Mouse (Mus musculus) right cerebral cortex, postnatal 25 days (tissue): Measurements from ENCODE around the gene Sox6.
A peak's percentile ranks its signal among the peaks of the same experiment; 100 is the strongest.

Experiments used
- DNase-seq: peaks from one replicate; pipeline ENCODE4 v3.0.0; 2022

Gene Sox6

GRCm38 (mm10) chr7:115471521-115471920 lies 567.1 kb downstream of the Sox6 start:
- no peak for DNase-seq

DNA sequence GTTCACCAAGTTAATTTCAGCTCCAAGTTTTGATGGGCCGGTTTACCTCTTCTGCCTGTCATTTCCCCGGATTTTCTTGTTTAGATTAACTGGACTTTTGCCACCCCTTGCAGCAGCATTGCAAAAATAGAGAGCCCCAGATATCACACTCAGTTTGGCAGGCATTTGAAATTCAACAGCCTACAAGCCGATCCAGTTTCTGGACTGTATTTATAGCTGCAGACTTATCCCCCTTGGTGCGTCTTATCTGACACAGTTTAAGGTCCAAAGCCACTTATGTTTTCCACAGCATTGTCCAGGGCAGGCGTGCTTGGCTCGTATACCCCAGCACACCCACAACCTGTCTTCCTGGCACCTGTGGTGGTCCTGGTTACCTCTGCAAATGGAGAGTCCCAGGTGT lies 571.8 kb downstream of the Sox6 start:
- no peak for DNase-seq

DNA sequence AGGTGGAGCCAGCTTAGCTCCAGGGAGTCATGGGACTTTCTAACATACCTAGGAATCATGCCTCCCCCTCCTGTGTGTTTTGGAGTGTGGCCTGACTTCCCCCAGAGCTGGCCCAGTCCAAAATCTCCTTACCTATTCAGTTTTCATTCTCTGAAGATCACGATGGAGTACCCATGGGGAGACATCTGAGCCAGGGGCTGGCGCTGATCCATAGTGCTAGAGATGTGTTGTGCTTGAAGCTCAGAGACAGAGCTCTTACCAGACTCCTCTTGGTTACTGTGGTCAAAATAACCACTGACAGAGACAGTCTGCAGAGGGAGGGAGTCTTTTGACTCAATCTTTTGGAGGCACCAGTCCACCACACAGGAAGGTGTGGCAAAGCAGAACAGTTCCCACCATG lies 575.2 kb downstream of the Sox6 start:
- no peak for DNase-seq

DNA sequence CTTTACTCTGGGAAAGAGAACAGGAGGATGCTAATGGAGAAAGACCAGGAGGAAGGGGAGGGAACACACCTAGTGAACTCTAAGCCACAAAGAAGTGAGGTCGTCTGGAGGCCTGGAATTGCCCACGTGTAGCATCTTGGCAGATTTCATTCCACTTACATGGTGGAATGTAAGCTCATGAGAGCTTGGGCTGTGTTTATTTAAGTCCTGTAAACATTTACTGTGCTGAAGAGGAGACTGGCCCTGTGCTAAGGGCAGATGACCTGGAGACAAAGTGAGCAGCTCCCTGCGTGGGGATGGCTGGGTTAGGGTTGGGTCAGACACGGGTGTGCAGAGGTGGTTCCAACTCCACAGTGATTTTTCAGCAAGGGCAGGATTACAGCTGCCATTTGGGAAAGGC lies 576.3 kb downstream of the Sox6 start:
- DNase-seq = no peak

DNA sequence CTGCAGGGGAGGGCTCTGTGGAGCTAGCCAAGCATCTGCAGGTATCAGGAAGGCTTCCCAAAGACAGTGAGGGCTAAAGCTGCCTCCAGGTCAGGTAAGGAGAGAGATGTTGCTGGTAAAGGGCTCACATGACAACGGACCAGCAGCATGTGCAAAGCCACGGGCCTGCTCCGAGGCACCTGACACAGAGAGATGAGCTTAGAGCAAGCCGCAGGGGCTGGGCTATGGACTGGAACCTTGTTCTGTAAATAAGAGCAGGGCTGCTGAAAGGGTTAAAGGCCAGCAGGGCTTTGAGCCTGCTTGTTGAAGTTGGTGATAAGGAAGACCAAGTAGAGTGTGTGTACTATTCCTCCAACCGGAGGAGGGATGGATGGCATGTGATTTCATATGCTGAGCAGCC lies 583.6 kb downstream of the Sox6 start:
- DNase-seq = no peak

DNA sequence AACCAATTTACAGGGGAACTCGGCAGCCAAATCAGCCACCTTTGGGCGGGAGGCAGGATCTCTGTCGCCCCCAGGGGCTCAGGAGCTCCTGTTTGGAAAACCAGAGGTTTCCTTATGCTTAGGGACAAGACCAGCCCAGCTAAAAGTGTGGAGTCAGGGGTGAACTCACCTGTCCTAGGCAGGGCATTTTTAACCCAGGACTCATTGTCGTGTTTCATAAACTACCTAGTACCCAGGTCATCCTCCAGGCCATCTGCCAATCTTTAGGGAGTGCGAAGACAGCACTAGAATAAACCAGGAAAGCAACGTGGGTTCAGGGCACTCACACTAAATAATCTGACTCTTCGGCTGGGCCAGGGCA lies 584.9 kb downstream of the Sox6 start:
- no peak for DNase-seq

DNA sequence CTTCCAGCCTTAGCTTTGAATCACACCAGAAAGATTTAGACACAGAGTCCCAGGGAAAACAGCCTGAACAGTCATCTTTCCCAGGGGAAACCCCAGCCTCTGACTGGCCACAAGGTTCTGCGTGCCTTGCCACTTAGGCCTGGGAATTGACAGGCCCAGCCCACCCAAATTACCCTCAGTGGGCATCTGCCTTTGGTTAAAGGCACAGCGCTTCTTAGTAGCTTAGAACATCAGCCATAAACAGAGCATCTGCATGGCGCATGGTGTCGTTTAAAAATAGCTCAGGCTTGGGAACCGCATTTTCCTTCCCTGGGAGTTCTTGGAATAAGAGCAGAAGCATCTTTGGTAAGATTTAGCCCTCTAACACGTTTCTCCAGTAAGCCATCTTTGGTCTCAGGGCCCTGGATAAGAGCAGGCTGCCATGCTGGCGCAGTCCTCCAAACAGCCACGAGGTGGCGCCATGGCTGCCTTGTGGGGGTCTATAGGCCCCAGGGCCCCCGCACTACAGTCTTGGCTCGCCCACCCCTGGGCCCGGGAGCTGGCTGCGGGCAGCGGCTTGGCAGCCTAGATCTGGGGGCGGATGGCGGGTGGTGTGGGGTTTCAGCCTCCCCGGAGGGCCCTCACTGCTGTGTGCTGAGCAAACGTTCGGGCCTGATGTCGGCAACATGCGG lies 585.4 kb downstream of the Sox6 start:
- DNase-seq = no peak

DNA sequence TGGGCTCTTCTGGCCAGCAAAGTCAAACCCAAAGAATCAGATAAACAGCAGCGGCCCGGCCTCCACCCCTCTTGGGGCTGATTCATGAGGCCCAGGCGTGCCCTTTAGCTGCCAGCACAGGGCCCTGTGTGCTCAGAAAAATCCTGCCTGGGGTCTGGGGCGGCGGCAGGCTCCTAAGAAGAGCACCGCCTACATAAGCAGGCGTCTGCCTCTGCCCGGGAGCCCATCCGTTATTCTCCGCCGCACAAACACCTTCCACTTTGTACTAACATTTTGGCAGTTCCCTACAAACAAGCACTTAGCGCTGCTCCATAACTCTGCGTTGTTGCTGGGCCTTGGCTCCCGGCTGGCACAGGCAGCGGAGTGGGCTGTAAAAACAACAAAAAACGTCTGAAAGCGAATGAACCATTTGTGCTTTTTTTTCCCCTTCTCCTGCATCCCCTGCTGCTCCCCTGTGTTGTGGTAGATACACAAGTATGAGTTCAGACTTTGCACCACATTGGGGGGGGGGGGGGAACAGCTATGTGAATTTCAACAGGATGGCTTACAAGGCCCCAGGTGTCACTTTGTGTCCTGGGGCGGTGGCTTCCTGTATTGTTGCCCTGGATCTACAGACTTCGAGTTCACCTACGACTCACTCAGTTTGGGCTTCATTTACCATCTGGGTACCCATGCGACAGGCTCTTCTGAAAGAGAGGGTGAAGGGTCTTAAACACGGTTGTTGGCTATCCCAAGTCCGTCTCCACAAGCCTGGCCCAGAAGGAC lies 588.0 kb downstream of the Sox6 start:
- no peak for DNase-seq

DNA sequence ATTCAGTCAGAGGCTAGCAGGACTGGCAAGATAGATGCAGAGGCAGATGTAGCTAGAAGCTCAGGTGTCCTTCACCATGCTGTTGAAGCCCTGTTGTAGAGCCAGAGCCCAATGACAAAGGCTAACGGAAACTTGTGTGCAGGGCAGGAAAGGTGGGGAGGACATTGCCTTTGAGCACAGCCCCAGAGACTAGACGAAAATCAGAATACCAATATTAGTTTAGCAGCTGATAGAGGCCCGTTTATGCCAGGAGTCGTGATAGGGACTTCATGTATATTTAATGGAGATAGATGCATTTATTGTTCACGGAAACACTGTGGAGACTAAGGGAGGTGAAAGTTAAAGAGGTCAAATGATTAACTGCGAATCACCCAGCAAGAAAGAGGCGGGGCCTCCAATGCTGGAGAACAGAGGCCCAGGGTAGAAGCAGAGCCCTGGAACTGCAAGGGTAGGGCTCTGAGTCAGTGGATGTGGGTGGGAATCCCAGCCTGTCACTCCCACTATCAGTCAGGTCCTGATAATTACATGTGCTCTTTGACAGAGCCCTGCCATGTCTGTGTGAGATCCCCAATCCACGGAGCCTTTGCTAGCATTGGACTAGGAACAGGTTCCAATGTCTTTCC lies 590.1 kb downstream of the Sox6 start:
- no peak for DNase-seq

- DNase-seq = peak; percentile 47
Observed at GRCm38 (mm10) chr7:115447091-115447490, 591.5 kb downstream of the Sox6 start.

DNA sequence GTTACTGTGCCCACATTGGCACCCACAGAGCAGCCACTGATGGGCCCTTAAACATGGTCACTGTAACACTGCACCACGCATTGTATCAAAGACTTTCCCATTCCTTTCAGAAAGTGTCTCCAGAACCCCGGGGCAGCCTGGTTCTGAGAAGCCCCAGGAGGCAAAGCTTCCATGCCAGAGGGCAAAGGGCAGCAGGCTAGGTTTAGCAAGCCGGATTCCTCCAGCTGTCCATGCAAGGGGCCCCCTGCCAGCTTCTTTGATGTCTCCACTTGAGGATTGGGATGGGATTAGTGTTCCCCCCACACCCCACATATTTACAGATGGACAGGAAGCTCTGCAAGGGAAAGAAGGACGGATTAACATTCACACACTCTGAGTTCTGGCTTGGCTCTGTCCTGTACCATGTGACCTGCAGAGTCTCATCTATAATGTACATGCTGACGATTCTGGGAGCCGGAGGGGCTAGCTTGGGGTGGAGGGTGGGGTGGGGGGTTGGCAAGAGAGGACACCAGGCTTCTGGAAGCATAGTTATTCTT lies 592.0 kb downstream of the Sox6 start:
- DNase-seq = no peak

GRCm38 (mm10) chr7:115426161-115426982 lies 612.2 kb downstream of the Sox6 start:
- DNase-seq = peak; percentile 24

- DNase-seq = no peak
Observed at GRCm38 (mm10) chr7:115422828-115423227, 615.8 kb downstream of the Sox6 start.

DNA sequence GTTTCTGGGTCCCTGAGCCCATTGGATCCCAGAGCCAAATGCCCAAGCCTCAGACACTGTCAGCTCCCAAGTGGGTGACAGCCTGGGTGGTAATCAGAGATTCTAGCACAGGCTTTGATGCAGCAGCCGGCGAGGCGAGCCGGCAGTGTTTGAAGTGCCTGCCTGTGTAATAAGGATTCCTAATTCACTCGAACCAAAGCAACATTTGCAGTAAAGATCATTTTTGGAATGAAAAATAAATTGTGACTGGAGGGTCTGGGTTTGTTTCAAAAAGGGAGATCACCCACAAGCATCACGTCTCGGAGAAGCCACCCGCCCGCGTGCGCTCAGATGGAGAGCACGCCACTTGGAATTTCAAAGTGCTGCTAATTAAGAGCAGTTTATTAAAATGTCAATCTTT lies 617.6 kb downstream of the Sox6 start:
- no peak for DNase-seq
